27 mouse cellular contexts compared by ENCODE assay signal in genomic region chr6:127271418-127271817, GRCm38 (mm10).
DNase-seq lines count a peak whose midpoint lies in the region; ATAC-seq and TF ChIP-seq lines count a peak whose summit lies in the region.
"Had no signal": no experiment of that assay in that cellular context is flagged by ENCODE, and none has a peak within 500 bp of the region (broad histone marks: within the 10 kb centered on the region; RNA-seq: fewer than 3 reads in every experiment).

No protein-coding gene starts in this region.

- peak; percentile 32; the same call in 1 of the 2 replicates for TF ChIP-seq CTCF in liver, embryonic 14.5 days (IDR thresholded peaks at IDR 0.05; ENCODE audit: low read depth)
- TF ChIP-seq CTCF in CH12.LX (conservative IDR thresholded peaks at IDR 0.05 in 1 of 2, IDR thresholded peaks at IDR 0.05 in 1 of 2; ENCODE audit: low read depth in 2 of 2, low read length in 2 of 2) (peak in 1 of 2 experiments; percentile 29; a peak in 1 of 4 replicates), ES-Bruce4 (IDR thresholded peaks at IDR 0.05; ENCODE audit: low read depth, low read length) (peak; percentile 3)

- no peak for TF ChIP-seq EP300 in liver, embryonic 14.5 days (IDR thresholded peaks at IDR 0.05; ENCODE audit: low read depth)
- TF ChIP-seq EP300 in CH12.LX (IDR thresholded peaks at IDR 0.05; ENCODE audit: low read length) (no peak), ES-Bruce4 (IDR thresholded peaks at IDR 0.05; ENCODE audit: insufficient read depth, low read depth, low read length) (no peak)

- no peak; the same call in none of the 2 replicates for TF ChIP-seq RAD21 in CH12.LX (IDR thresholded peaks at IDR 0.05; ENCODE audit: low read depth, low read length)

- TF ChIP-seq POLR2A in CH12.LX (IDR thresholded peaks at IDR 0.05; ENCODE audit: low read depth, low read length) (no peak), ES-Bruce4 (IDR thresholded peaks at IDR 0.05; ENCODE audit: insufficient read depth, low read length) (no peak)

- no peaks in the 10 kb centered on the region; the same call in 1 of the 2 replicates for H3K27me3 ChIP-seq in liver, embryonic 14.5 days (ENCODE audit: control insufficient read depth, insufficient read depth, low read length)
- H3K27me3 ChIP-seq in liver, embryonic 11.5 days (replicated peaks; ENCODE audit: control insufficient read depth, insufficient read depth, low read length), result peaks cover 2% of the 10 kb centered on the region
- H3K27me3 ChIP-seq in CH12.LX (replicated peaks) (no peaks in the 10 kb centered on the region), ES-Bruce4 (ENCODE audit: control insufficient read depth, insufficient read depth, low read length, poor library complexity, severe bottlenecking) (no peaks in the 10 kb centered on the region)

- no peak overlapping the region for H3K27ac ChIP-seq in liver, embryonic 14.5 days
- no peak overlapping the region for H3K27ac ChIP-seq in liver, embryonic 11.5 days (ENCODE audit: low read depth, low read length)
- H3K27ac ChIP-seq in CH12.LX (ENCODE audit: insufficient read depth, low read depth), result no peak overlapping the region
- no peak overlapping the region for H3K27ac ChIP-seq in ES-Bruce4 (ENCODE audit: insufficient read depth, low read length)
- H3K27ac ChIP-seq: embryonic facial prominence, embryonic 12.5 days had no signal

- WGBS in liver, embryonic 14.5 days (ENCODE audit: insufficient replicate concordance), result 80% methylated on average over 3 of the region's 3 CpGs
- 92% methylated on average over 3 of the region's 3 CpGs for WGBS in liver, embryonic 11.5 days

- H3K4me2 ChIP-seq in liver, embryonic 14.5 days (ENCODE audit: low read depth), result no peak overlapping the region
- H3K4me2 ChIP-seq in liver, embryonic 11.5 days, result no peak overlapping the region
- H3K4me2 ChIP-seq in CH12.LX (ENCODE audit: insufficient read depth, low read depth, poor library complexity, severe bottlenecking), result no peak overlapping the region
- H3K4me2 ChIP-seq: embryonic facial prominence, embryonic 12.5 days; heart, embryonic 12.5 days had no signal

- no peaks in the 10 kb centered on the region for H3K9me3 ChIP-seq in liver, embryonic 14.5 days (ENCODE audit: control insufficient read depth, low read length)
- H3K9me3 ChIP-seq in liver, embryonic 11.5 days (ENCODE audit: control insufficient read depth, low read length), result no peaks in the 10 kb centered on the region
- peaks cover 12% of the 10 kb centered on the region for H3K9me3 ChIP-seq in CH12.LX (replicated peaks; ENCODE audit: low read length)
- peaks cover 4% of the 10 kb centered on the region; the same call in 1 of the 2 replicates for H3K9me3 ChIP-seq in ES-Bruce4 (replicated peaks; ENCODE audit: control insufficient read depth, insufficient read depth, low read length, poor library complexity, severe bottlenecking)
- H3K9me3 ChIP-seq: embryonic facial prominence, embryonic 12.5 days had no signal

- H3K9ac ChIP-seq in liver, embryonic 14.5 days (replicated peaks), result no peak overlapping the region
- no peak overlapping the region for H3K9ac ChIP-seq in liver, embryonic 11.5 days (ENCODE audit: low read depth, low read length)
- H3K9ac ChIP-seq in CH12.LX (ENCODE audit: insufficient read depth, low read depth) (no peak overlapping the region), ES-Bruce4 (ENCODE audit: low read depth, poor library complexity, severe bottlenecking) (no peak overlapping the region)
- H3K9ac ChIP-seq: embryonic facial prominence, embryonic 12.5 days; heart, embryonic 12.5 days had no signal

- dilution Hi-C loops in CH12.LX (cut with MboI; ENCODE audit: extremely low pct_ligation_motif_present, extremely low pct_unique_long_range_greater_than_20kb, low sequenced_read_pairs), result no loop called here

- H3K79me2 ChIP-seq in CH12.LX (replicated peaks; ENCODE audit: control insufficient read depth, extremely low read depth, insufficient read depth, poor library complexity, severe bottlenecking), result no peaks in the 10 kb centered on the region

- no peak overlapping the region for H3K4me3 ChIP-seq in liver, embryonic 14.5 days (ENCODE audit: insufficient read depth in 1 of 2, low read depth in 2 of 2, low read length in 2 of 2)
- no peak overlapping the region for H3K4me3 ChIP-seq in liver, embryonic 11.5 days (ENCODE audit: low read depth, low read length)
- no peak overlapping the region for H3K4me3 ChIP-seq in CH12.LX (replicated peaks in 1 of 3; ENCODE audit: low read depth in 2 of 3, low read length in 2 of 3, poor library complexity in 1 of 3)
- H3K4me3 ChIP-seq in ES-Bruce4 (ENCODE audit: low read depth, low read length), result no peak overlapping the region
- H3K4me3 ChIP-seq: embryonic facial prominence, embryonic 12.5 days; heart, embryonic 12.5 days had no signal

- no peaks in the 10 kb centered on the region for H3K36me3 ChIP-seq in liver, embryonic 14.5 days (replicated peaks; ENCODE audit: control insufficient read depth, insufficient read depth, low read depth)
- H3K36me3 ChIP-seq in liver, embryonic 11.5 days (ENCODE audit: control insufficient read depth, insufficient read depth, low read length), result no peaks in the 10 kb centered on the region
- H3K36me3 ChIP-seq in CH12.LX (replicated peaks in 1 of 2; ENCODE audit: control insufficient read depth in 1 of 2, insufficient read depth in 1 of 2, low read length in 1 of 2), result no peaks in the 10 kb centered on the region
- H3K36me3 ChIP-seq in ES-Bruce4 (ENCODE audit: control insufficient read depth, insufficient read depth, low read length, poor library complexity, severe bottlenecking), result no peaks in the 10 kb centered on the region
- H3K36me3 ChIP-seq: embryonic facial prominence, embryonic 12.5 days; heart, embryonic 12.5 days had no signal

- no peak for DNase-seq in liver, embryonic 14.5 days (ENCODE audit: low read depth in 3 of 3, low spot score in 3 of 3)
- DNase-seq in liver, embryonic 11.5 days (ENCODE audit: low spot score), result no peak
- DNase-seq in CH12.LX (ENCODE audit: extremely low read depth) (no peak), ZHBTc4 (ENCODE audit: low read depth, low spot score) (peak; percentile 48)
- DNase-seq in adrenal gland, adult (ENCODE audit: inconsistent age in 2 of 2, low spot score in 1 of 2), result no peak
- DNase-seq in B cell, adult 2 months, result no peak
- DNase-seq: adrenal gland, postnatal 14 days; cerebellum, adult 11-12 months; cerebellum, adult 9-11 months; embryo, embryonic 11 days; gastrocnemius, postnatal 36 days; heart, adult 18-20 months; kidney, adult 9 months; kidney, postnatal 10 days; layer of hippocampus, adult 9-11 months; lung, adult 18-20 months; lung, postnatal 14 days; right cerebral cortex, postnatal 25 days; thymus, adult 18-20 months; thymus, postnatal 36 days had no signal

- in situ Hi-C loops in CH12.LX (cut with MboI; ENCODE audit: low pct_ligation_motif_present, low pct_unique_long_range_greater_than_20kb, low sequenced_read_pairs), result no loop called here

- no peak for ATAC-seq in liver, embryonic 14.5 days (ENCODE audit: insufficient read depth)
- ATAC-seq in liver, embryonic 11.5 days (replicated peaks; ENCODE audit: low FRiP score), result no peak
- ATAC-seq: forebrain, embryonic 14.5 days; hindbrain, embryonic 16.5 days; intestine, embryonic 16.5 days; midbrain, embryonic 16.5 days had no signal

- H3K4me1 ChIP-seq in liver, embryonic 14.5 days (replicated peaks; ENCODE audit: control insufficient read depth in 2 of 2, insufficient read depth in 2 of 2, low read length in 1 of 2), result 0 out of 4 replicates have a peak, but pooled peaks cover 0 to 1% of the 10 kb centered on the region in 2 experiments
- peaks cover 4% of the 10 kb centered on the region for H3K4me1 ChIP-seq in liver, embryonic 11.5 days (replicated peaks; ENCODE audit: control insufficient read depth, insufficient read depth, low read length)
- H3K4me1 ChIP-seq in CH12.LX (ENCODE audit: control insufficient read depth in 1 of 2, insufficient read depth in 2 of 2), result peaks cover 16 to 54% of the 10 kb centered on the region in 2 experiments
- H3K4me1 ChIP-seq in ES-Bruce4 (ENCODE audit: control insufficient read depth, insufficient read depth, low read length), result peaks cover 2% of the 10 kb centered on the region

TF ChIP-seq in CH12.LX, 34 proteins besides CTCF, POLR2A, EP300 and RAD21:
- TF ChIP-seq MAX (IDR thresholded peaks at IDR 0.05; ENCODE audit: low read length) (no peak), SMC3 (IDR thresholded peaks at IDR 0.05; ENCODE audit: low read depth, low read length) (peak; percentile 10; the same call in 1 of the 2 replicates)
TF ChIP-seq in CH12.LX: peak in this region for 1.
